Mouse (Mus musculus) intestine, embryonic 15.5 days (tissue): Measurements from ENCODE around the gene Sox9. TPM values are rescaled to one million over a fixed set of nuclear protein-coding genes. Genes with fewer than 3 reads are reported as not detected.

Experiments used
- ATAC-seq: fragments of 200-750 bp; cut with Nextera tagmentation; 2 replicates; pipeline ENCODE4 v1.8.0; 2017; ENCODE audit warnings: moderate TSS enrichment, moderate library complexity
- H3K27ac ChIP-seq: fragments of 300-500 bp; sonication (generic); 2 replicates; pipeline ENCODE4 v1.5.1; 2015; ENCODE audit warnings: mild to moderate bottlenecking, inconsistent platforms
- H3K27me3 ChIP-seq: fragments of 300-500 bp; sonication (generic); replicated peaks from 2 replicates; pipeline ENCODE4 v1.6.1; 2015; ENCODE audit warnings: inconsistent platforms
- H3K36me3 ChIP-seq: fragments of 300-500 bp; sonication (generic); 2 replicates; pipeline ENCODE4 v1.6.1; 2015; ENCODE audit warnings: inconsistent platforms
- H3K4me1 ChIP-seq: fragments of 300-500 bp; sonication (generic); replicated peaks from 2 replicates; pipeline ENCODE4 v1.6.1; 2015; ENCODE audit warnings: inconsistent platforms
- H3K4me2 ChIP-seq: fragments of 300-500 bp; sonication (generic); replicated peaks from 2 replicates; pipeline ENCODE4 v1.6.1; 2015; ENCODE audit warnings: mild to moderate bottlenecking, inconsistent platforms
- H3K4me3 ChIP-seq: fragments of 300-500 bp; sonication (generic); replicated peaks from 2 replicates; pipeline ENCODE4 v1.5.1; 2015; ENCODE audit warnings: inconsistent platforms
- H3K9ac ChIP-seq: fragments of 300-500 bp; sonication (generic); 2 replicates; pipeline ENCODE4 v1.6.1; 2015; ENCODE audit warnings: inconsistent platforms
- H3K9me3 ChIP-seq: fragments of 300-500 bp; sonication (generic); 2 replicates; pipeline ENCODE4 v1.6.1; 2016; ENCODE audit warnings: inconsistent platforms
- WGBS: fragments of 180-500 bp; shearing (Covaris S2); methylation state at CpG from one replicate; pipeline ENCODE4 v1.1.7; 2015; 5-methylcytosine and 5-hydroxymethylcytosine counted together
- polyA plus RNA-seq: library from polyadenylated mRNA; unstranded; fragments of >200 nt; fragmentation: Nextera tagmentation; extraction: Ambion mirVana; gene quantifications from 2 replicates; pipeline ENCODE4 v1.2.1, GENCODE M21; 2015

The Sox9 gene
- polyA plus RNA-seq, 1 experiment from 2014 or later = 41.2 TPM

DNA sequence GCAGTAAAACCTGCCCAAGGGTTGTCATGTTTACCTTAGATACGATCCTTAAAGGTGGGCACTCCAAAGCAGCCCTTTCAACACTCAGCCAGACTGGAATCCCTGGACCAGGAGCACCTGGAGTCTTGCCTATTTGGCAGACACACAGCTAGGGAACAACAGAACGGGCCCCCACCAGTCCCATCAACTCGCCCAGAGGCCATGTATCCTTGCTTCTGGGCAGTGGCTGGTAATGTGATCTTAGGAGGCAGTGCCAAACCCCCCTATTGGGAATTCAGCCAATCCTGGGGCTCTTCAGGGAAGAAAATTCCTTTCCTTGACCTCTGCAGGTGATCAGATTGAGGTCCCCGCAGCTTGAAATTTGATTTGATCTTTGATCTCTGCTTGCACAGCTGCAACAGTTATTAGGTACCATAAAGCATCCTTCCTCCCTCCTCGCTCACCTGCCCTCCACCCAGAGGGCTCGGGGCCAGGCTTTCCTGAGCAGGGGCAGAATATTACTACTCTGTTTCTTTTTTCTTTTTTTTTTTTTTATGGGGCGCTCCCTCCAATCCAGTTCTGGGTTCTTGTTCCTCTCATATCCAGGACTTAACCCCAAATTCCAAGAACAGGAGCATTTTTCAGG is 53.6 kb downstream of the Sox9 start:
- H3K9ac ChIP-seq = no peak overlapping the region
- H3K27me3 ChIP-seq = no peaks in the 10 kb centered on the region
- no peaks in the 10 kb centered on the region for H3K36me3 ChIP-seq
- H3K9me3 ChIP-seq = no peaks in the 10 kb centered on the region
- H3K27ac ChIP-seq = no peak overlapping the region
- 41% methylated on average over 7 of the region's 7 CpGs for WGBS
- H3K4me2 ChIP-seq = 0 out of 2 replicates have a peak overlapping the region, but pooled peaks have one; percentile 14
- H3K4me1 ChIP-seq = 0 out of 2 replicates have a peak, but pooled peaks cover 7% of the 10 kb centered on the region
- H3K4me3 ChIP-seq = no peak overlapping the region
- ATAC-seq = peak; percentile 87
